Mouse (Mus musculus) skeletal muscle tissue, adult 2 months (tissue): ENCODE data around the gene Cuedc1.
A peak's percentile ranks its signal among the peaks of the same experiment; 100 is the strongest.

Experiments
- DNase-seq: peaks from one replicate; pipeline ENCODE4 v3.0.0-alpha.2; 2012; ENCODE audit warnings: low read depth, low spot score

Gene Cuedc1

DNA sequence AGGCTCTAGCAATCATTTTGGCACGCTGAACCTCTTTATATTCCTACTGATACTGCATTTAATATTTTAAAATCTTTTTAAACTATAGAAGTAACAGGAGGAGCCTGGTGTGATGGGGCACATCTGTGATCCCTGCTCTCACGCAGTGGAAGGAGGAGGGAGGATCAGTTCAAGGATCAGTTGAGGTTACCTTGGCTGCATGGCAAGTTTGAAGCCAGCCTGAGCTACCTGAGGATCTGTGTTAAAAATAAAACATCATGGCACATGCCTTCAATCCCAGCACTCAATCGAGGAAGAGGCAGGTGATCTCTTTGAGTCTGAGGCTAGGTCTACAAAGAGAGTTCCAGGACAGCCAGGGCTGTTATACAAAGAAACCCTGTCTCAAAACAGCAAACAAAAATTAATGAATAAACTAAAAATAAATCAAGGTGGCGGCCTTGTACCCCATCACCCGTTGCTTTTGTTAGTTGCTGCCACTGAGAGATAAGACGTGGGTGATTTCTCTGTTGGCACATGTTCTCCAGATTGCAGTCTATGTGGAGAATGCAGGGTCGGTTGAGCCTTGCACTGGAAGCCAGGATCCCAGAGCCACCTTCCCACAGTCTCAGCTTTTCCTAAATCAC is 50.3 kb downstream of the Cuedc1 start:
- peak; percentile 70 for DNase-seq

DNA sequence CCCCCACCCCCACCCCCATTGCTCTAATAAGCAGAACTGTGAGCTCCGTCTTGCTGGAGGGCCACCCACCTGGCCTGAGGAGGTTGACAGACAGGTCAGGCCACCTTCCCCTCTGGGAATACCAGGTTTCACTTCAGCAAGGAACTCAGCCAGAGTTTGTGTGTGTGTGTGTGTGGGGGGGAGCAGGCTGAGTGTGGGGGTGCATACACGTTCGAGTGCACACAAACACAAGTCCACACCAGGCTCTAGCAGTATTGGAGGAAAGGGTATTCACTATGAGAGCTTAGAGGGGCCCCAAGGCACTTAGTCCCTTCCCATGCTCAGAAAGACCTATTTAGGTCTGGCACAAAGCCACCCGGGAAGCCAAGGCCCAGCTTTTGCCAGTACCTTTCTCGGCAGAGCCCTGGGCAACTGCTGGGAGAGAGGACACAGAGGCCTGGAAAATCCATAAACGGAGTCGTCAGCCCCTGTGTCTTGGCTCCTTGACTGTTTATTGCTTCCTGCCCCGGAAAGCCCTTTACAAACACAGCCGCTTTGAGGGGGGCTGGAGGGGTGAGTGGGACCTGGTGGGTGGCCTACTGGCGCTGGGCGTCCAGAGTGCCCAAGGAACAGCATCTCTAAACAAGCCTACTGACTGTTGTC is 50.9 kb downstream of the Cuedc1 start:
- peak; percentile 88 for DNase-seq

GRCm38 (mm10) chr11:88151379-88152155 is 53.7 kb downstream of the Cuedc1 start:
- DNase-seq: peak; percentile 60

- DNase-seq: no peak
These were observed 56.0 kb downstream of the Cuedc1 start for GRCm38 (mm10) chr11:88153880-88154279.

GRCm38 (mm10) chr11:88154500-88154899 is 56.6 kb downstream of the Cuedc1 start:
- peak; percentile 55 for DNase-seq

GRCm38 (mm10) chr11:88155451-88155850 is 57.6 kb downstream of the Cuedc1 start:
- peak; percentile 97 for DNase-seq

DNA sequence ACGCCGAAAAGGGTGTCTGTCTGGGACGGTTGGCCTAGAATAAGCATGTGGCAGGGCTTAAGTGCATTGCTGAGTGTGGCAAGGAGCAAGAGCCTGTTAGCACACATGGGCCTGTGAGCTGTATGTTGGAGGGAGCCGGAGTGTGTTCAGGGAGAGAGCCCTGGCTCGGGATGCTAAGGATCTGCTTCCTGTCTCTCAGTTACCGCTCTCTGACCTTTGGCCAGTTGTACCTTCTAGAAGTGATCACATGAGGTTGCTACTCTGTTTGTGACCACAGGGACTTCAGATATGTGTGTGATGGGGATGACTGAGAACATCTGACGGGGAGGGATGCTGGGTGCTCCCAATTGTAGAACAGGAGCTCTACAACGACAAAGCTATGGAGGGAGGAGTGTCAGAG is 58.1 kb downstream of the Cuedc1 start:
- DNase-seq: peak; percentile 88

GRCm38 (mm10) chr11:88156403-88156802 is 58.5 kb downstream of the Cuedc1 start:
- peak; percentile 92 for DNase-seq

GRCm38 (mm10) chr11:88158842-88159246 is 61.0 kb downstream of the Cuedc1 start:
- DNase-seq: peak; percentile 90

GRCm38 (mm10) chr11:88159389-88159788 is 61.5 kb downstream of the Cuedc1 start:
- DNase-seq: peak; percentile 94

DNA sequence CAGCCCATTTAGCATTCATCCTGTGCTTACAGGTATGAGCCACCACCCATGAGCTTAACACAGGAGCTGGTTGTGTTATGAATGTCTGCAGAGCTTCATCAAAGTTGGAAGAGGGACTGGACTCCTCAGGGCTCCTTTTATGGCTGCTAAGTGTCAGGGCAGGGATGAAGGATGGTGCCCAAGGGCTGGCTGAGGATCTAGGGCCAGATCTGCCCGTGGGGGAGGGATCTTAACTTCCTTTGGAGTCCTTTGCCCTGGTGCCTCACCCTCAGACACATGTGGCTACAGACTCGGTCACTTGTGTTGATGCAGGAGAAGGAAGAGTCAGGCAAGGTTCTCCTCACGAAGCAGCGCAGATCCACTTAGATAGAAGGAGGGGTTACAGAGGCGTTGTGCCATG is 62.5 kb downstream of the Cuedc1 start:
- DNase-seq: peak; percentile 92

- peak; percentile 94 for DNase-seq
These were observed 63.3 kb downstream of the Cuedc1 start for GRCm38 (mm10) chr11:88161051-88161581.

- peak; percentile 96 for DNase-seq
These were observed 63.9 kb downstream of the Cuedc1 start for GRCm38 (mm10) chr11:88161651-88162362.

DNA sequence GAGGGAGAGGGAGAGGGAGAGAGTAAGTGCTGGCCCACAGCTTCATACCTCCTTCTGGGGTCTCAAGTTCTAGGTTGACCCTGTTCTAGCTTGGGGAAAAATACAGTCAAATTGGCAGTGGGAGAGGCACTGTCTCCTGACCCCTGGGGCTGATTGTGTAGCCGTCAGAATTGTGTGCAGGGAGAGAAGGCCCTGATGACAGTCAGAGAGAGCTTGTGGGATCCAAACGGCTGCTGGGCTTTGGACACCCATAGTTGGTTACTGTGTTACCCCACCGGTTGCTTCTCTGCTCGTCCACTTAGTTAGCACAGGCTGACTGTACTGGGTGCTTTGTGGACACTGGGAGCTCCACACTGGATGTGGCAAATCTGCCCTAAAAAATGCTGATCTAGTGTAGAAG is 64.9 kb downstream of the Cuedc1 start:
- no peak for DNase-seq

- DNase-seq: no peak
These were observed 66.4 kb downstream of the Cuedc1 start for GRCm38 (mm10) chr11:88164213-88164723.

DNA sequence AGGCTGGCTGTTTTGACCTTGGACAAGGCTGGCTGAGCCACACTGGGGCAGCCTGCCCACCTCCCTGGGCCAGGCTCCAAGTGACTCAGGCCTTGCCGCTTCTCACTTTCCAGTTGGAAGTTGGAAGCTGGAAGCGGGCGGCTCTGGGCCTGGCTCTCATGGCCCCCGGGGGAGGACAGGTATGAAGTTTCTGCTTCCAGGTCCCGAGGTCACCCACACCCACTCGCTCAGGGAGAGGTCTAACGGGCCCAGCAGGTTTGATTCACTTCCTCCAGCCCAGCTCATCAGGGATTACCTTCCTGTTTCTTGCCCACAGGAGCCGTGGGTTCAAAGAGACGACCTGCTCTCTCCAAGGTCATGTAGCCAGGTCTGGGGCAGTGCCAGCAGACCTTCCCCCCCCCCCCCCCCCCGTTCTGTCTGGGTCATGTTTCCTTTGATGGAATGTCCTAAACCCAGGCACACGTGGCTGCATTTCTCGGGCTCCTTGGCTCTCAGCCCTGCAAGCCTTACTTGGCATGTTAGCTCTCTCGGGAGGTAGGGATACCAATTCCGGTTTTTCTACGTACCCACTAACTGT is 67.0 kb downstream of the Cuedc1 start:
- DNase-seq: peak; percentile 96

DNA sequence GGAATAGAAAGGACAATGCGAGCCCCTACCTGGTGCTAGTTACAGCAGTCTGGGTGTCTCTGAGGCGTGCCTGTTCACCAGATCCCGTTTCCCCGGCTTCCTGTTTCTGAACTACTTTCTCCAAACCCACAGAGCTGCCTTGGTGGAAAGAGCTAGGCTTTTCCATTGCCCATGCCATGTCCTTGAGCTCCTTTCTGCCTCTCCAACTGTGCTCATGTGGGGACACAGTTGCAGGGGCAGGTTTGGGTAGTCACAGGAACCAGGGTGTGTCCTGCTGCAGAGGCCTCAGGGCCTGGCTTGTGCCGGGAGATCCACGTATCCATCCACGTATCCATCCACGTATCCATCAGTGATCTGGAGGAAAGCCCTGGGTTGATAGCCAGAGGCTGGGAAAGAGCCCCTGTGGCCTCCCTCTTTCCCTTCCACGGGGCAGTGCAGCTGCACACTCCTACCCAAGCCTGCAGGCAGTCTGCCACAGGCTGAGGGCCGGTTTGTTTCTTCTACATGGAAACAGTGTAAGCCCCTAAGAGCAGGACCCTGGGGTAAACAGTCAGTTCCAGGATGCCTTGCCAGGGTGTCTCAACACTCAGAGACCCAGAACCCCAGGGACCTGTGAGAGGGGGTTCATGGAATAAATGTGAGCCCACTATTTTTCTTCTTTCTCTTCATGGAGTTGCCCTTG is 68.0 kb downstream of the Cuedc1 start:
- no peak for DNase-seq

DNA sequence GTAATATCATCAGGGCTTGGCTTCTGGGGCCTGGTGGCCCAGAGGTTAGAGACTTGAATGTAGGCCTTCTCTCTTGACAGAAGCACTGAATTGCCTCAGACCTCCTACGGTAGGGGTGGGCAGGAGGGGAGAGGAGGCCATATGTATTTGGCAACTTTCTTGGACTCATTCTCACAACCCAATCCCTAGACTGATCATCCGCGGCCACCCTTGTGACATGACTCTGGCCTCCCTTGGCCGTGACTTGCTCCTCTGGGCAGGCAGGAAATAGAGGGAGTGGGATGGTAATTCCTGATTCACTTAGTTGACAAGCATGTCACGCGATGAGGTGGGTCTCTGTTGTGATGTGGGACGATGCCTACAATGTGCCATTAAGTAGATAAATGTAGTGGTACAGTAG is 68.6 kb downstream of the Cuedc1 start:
- DNase-seq: no peak

- no peak for DNase-seq
These were observed 70.8 kb downstream of the Cuedc1 start for GRCm38 (mm10) chr11:88168611-88169010.

- DNase-seq: no peak
These were observed 71.7 kb downstream of the Cuedc1 start for GRCm38 (mm10) chr11:88169531-88170040.
